Mouse (Mus musculus) liver, embryonic 14.5 days (tissue): ENCODE data around the gene Fam120c.

Experiments used
- CTCF ChIP-seq: IDR thresholded peaks from 2 replicates; pipeline ENCODE4 v1.5.1; 2016; ENCODE audit warnings: antibody characterized with exemption, low read depth, control low read depth
- EP300 ChIP-seq: IDR thresholded peaks from 2 replicates; pipeline ENCODE4 v1.6.1; 2016; ENCODE audit warnings: antibody characterized with exemption, low read depth

- TF ChIP-seq CTCF: no peak
- no peak for TF ChIP-seq EP300
Observed at GRCm38 (mm10) chrX:151509906-151510305, 165.9 kb downstream of the Fam120c start.
